Mouse (Mus musculus) frontal cortex, postnatal 14 days (tissue): ENCODE measurements at regions not wholly inside any gene's neighbourhood (a gene's known extent, or its start where the extent isn't known, plus 50 kb on each side); places are given as distances from the start of the nearest gene placed in this dataset.
"Not testable (repeated sequence)": the region's sequence is repeated elsewhere in the genome, so short reads cannot be mapped to it uniquely, and the experiment has no call there.

Experiments
- DNase-seq, 2 experiments: peaks; one replicate each; pipeline ENCODE4 v3.0.0; 2022; ENCODE audit warnings: low spot score in 2 of 2

- no peak for DNase-seq
Measured at GRCm38 (mm10) chr4:7422787-7423186, 816.1 kb downstream of the Car8 start.

- no peak for DNase-seq
Measured at GRCm38 (mm10) chr4:7414301-7414700, 824.5 kb downstream of the Car8 start.

- DNase-seq = no peak
Measured at GRCm38 (mm10) chr4:7392696-7393095, 846.1 kb downstream of the Car8 start.

- DNase-seq = no peak
Measured at GRCm38 (mm10) chr4:7391596-7391995, 847.2 kb downstream of the Car8 start.

GRCm38 (mm10) chr4:7385069-7385468 is 853.8 kb downstream of the Car8 start:
- no peak for DNase-seq

- DNase-seq = no peak
Measured at GRCm38 (mm10) chr4:7379996-7380395, 858.8 kb downstream of the Car8 start.

- no peak for DNase-seq
Measured at GRCm38 (mm10) chr4:7364238-7365040, 874.4 kb downstream of the Car8 start.

- DNase-seq = no peak
Measured at GRCm38 (mm10) chr4:7363508-7363907, 875.3 kb downstream of the Car8 start.

- no peak for DNase-seq
Measured at GRCm38 (mm10) chr4:7356202-7356601, 882.6 kb downstream of the Car8 start.

GRCm38 (mm10) chr4:7347317-7347716 is 891.5 kb downstream of the Car8 start:
- no peak for DNase-seq

- no peak for DNase-seq
Measured at GRCm38 (mm10) chr4:7341159-7341558, 897.7 kb downstream of the Car8 start.

GRCm38 (mm10) chr4:7314261-7314660 is 924.6 kb downstream of the Car8 start:
- DNase-seq = no peak

- DNase-seq = no peak
Measured at GRCm38 (mm10) chr4:7313219-7313618, 925.6 kb downstream of the Car8 start.

GRCm38 (mm10) chr4:7312160-7312559 is 926.7 kb downstream of the Car8 start:
- no peak for DNase-seq

- DNase-seq = no peak
Measured at GRCm38 (mm10) chr4:7269047-7269446, 969.8 kb downstream of the Car8 start.

- no peak for DNase-seq
Measured at GRCm38 (mm10) chr4:7256486-7256885, 982.4 kb downstream of the Car8 start.

GRCm38 (mm10) chr4:7253616-7254015 is 985.2 kb downstream of the Car8 start:
- no peak for DNase-seq

- DNase-seq = no peak
Measured at GRCm38 (mm10) chr4:7251641-7252040, 987.2 kb downstream of the Car8 start.

- DNase-seq = no peak
Measured at GRCm38 (mm10) chr4:7247816-7248215, 991.0 kb downstream of the Car8 start.

GRCm38 (mm10) chr4:7247244-7247643 is 991.6 kb downstream of the Car8 start:
- DNase-seq = no peak

GRCm38 (mm10) chr4:7246828-7247227 is 992.0 kb downstream of the Car8 start:
- DNase-seq = no peak

GRCm38 (mm10) chr4:7245653-7246052 is 993.2 kb downstream of the Car8 start:
- no peak for DNase-seq

- no peak for DNase-seq
Measured at GRCm38 (mm10) chr4:7237848-7238247, 1001.0 kb downstream of the Car8 start.

- not testable (repeated sequence) for DNase-seq
Measured at GRCm38 (mm10) chr4:7234537-7234936, 1004.3 kb downstream of the Car8 start.
